ENCODE assay signal across 20 mouse cellular contexts in the genomic region with DNA sequence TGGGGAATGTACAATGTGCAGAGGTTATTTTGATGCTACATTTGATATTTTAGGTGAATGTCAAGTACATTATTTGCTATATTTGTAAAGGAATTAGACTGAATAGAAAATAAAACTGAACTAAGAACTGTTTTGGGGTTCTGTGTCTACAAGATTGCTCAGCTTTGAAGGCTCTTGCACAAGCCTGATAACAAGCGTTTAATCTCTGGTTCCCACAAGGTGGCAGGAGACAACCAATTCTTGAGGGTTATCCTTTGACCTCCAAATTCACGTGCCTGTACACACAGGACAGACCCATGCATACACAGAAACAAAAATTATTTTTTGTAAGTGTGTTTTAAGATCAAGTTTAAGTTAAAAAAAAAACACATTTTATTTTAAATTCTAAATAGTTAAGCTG. TPM values are rescaled to one million over a fixed set of nuclear protein-coding genes. Genes with fewer than 3 reads are reported as not detected.
DNase-seq lines count a peak whose midpoint lies in the region; ATAC-seq and TF ChIP-seq lines count a peak whose summit lies in the region.
"Had no signal": no experiment of that assay in that cellular context is flagged by ENCODE, and none has a peak within 500 bp of the region (broad histone marks: within the 10 kb centered on the region; RNA-seq: fewer than 3 reads in every experiment).

No protein-coding gene starts in this region.

- H3K27me3 ChIP-seq in intestine, postnatal 0 days (replicated peaks; ENCODE audit: control insufficient read depth, insufficient read depth, low read length) = no peaks in the 10 kb centered on the region
- no peaks in the 10 kb centered on the region for H3K27me3 ChIP-seq in intestine, embryonic 15.5 days (replicated peaks)
- H3K27me3 ChIP-seq in liver, embryonic 16.5 days (ENCODE audit: control insufficient read depth, insufficient read depth, low read depth, low read length) = no peaks in the 10 kb centered on the region
- no peaks in the 10 kb centered on the region for H3K27me3 ChIP-seq in limb, embryonic 10.5 days (ENCODE audit: low read depth, poor library complexity, severe bottlenecking)
- H3K27me3 ChIP-seq: neural tube, embryonic 12.5 days; stomach, embryonic 15.5 days had no signal

- H3K4me2 ChIP-seq in intestine, postnatal 0 days (replicated peaks; ENCODE audit: low read depth) = no peak overlapping the region
- no peak overlapping the region for H3K4me2 ChIP-seq in intestine, embryonic 15.5 days (replicated peaks)
- H3K4me2 ChIP-seq in liver, embryonic 16.5 days (ENCODE audit: low read depth, low read length) = no peak overlapping the region
- H3K4me2 ChIP-seq: neural tube, embryonic 12.5 days; stomach, embryonic 15.5 days had no signal

- 39% methylated on average over 2 of the region's 2 CpGs for WGBS in intestine, postnatal 0 days
- 64% methylated on average over 2 of the region's 2 CpGs for WGBS in intestine, embryonic 15.5 days
- WGBS in liver, embryonic 16.5 days (ENCODE audit: insufficient replicate concordance) = 9% methylated on average over 2 of the region's 2 CpGs
- 78% methylated on average over 2 of the region's 2 CpGs for WGBS in limb, embryonic 10.5 days

- H3K27ac ChIP-seq in intestine, postnatal 0 days (ENCODE audit: low read depth, low read length) = no peak overlapping the region
- H3K27ac ChIP-seq in intestine, embryonic 15.5 days = no peak overlapping the region
- no peak overlapping the region for H3K27ac ChIP-seq in liver, embryonic 16.5 days (ENCODE audit: low read length)
- H3K27ac ChIP-seq in limb, embryonic 10.5 days = no peak overlapping the region
- H3K27ac ChIP-seq: embryonic facial prominence, embryonic 10.5 days; neural tube, embryonic 12.5 days; stomach, embryonic 15.5 days had no signal

- H3K9me3 ChIP-seq in intestine, postnatal 0 days (ENCODE audit: control insufficient read depth) = no peaks in the 10 kb centered on the region
- no peaks in the 10 kb centered on the region for H3K9me3 ChIP-seq in intestine, embryonic 15.5 days
- no peaks in the 10 kb centered on the region for H3K9me3 ChIP-seq in liver, embryonic 16.5 days (replicated peaks; ENCODE audit: control insufficient read depth, low read length)
- H3K9me3 ChIP-seq in limb, embryonic 10.5 days (replicated peaks) = no peaks in the 10 kb centered on the region
- H3K9me3 ChIP-seq: embryonic facial prominence, embryonic 10.5 days; neural tube, embryonic 12.5 days; stomach, embryonic 15.5 days had no signal

- peak; percentile 34 for DNase-seq in 416B (ENCODE audit: low read depth)
- DNase-seq in c-Kit-positive CD71-positive TER-119-positive erythroid progenitor cells, embryonic 14.5 days (ENCODE audit: low spot score) = peak; percentile 62
- DNase-seq in limb, embryonic 10.5 days (ENCODE audit: low spot score) = no peak
- DNase-seq in yolk sac, embryonic 10.5 days (ENCODE audit: low spot score) = no peak
- DNase-seq: cerebellum, postnatal 25 days; kidney, adult 9 months; left cerebral cortex, postnatal 4 days; lung, adult 2 months; right cerebral cortex, postnatal 14 days; thymus, postnatal 14 days had no signal

- peaks cover 55% of the 10 kb centered on the region for H3K36me3 ChIP-seq in intestine, postnatal 0 days (ENCODE audit: control insufficient read depth, insufficient read depth)
- H3K36me3 ChIP-seq in intestine, embryonic 15.5 days = peaks cover 15% of the 10 kb centered on the region
- H3K36me3 ChIP-seq in liver, embryonic 16.5 days (ENCODE audit: control insufficient read depth, insufficient read depth) = peaks cover 34% of the 10 kb centered on the region
- H3K36me3 ChIP-seq in limb, embryonic 10.5 days = peaks cover 95% of the 10 kb centered on the region

- no peak overlapping the region for H3K9ac ChIP-seq in intestine, postnatal 0 days (ENCODE audit: low read depth, low read length)
- no peak overlapping the region for H3K9ac ChIP-seq in intestine, embryonic 15.5 days
- H3K9ac ChIP-seq in liver, embryonic 16.5 days (ENCODE audit: low read depth, low read length) = no peak overlapping the region
- H3K9ac ChIP-seq: neural tube, embryonic 12.5 days; stomach, embryonic 15.5 days had no signal

- no peak for ATAC-seq in intestine, postnatal 0 days
- no peak for ATAC-seq in intestine, embryonic 15.5 days
- ATAC-seq in liver, embryonic 16.5 days (ENCODE audit: low read depth) = peak; percentile 74
- ATAC-seq: forebrain, embryonic 16.5 days had no signal

- peak; percentile 29; the same call in 1 of the 2 replicates for TF ChIP-seq CTCF in intestine, postnatal 0 days (IDR thresholded peaks at IDR 0.05; ENCODE audit: low read depth)

- H3K4me1 ChIP-seq in intestine, postnatal 0 days (replicated peaks; ENCODE audit: control insufficient read depth, insufficient read depth, low read length) = no peaks in the 10 kb centered on the region
- H3K4me1 ChIP-seq in intestine, embryonic 15.5 days (replicated peaks) = no peaks in the 10 kb centered on the region
- H3K4me1 ChIP-seq in liver, embryonic 16.5 days (ENCODE audit: control insufficient read depth, low read depth, low read length) = no peaks in the 10 kb centered on the region
- H3K4me1 ChIP-seq in limb, embryonic 10.5 days = no peaks in the 10 kb centered on the region
- H3K4me1 ChIP-seq: embryonic facial prominence, embryonic 10.5 days; neural tube, embryonic 12.5 days; stomach, embryonic 15.5 days had no signal

- no peak overlapping the region for H3K4me3 ChIP-seq in intestine, postnatal 0 days (ENCODE audit: low read depth, low read length)
- no peak overlapping the region for H3K4me3 ChIP-seq in intestine, embryonic 15.5 days (replicated peaks)
- no peak overlapping the region for H3K4me3 ChIP-seq in liver, embryonic 16.5 days (ENCODE audit: low read depth, low read length)
- no peak overlapping the region for H3K4me3 ChIP-seq in limb, embryonic 10.5 days
- H3K4me3 ChIP-seq: embryonic facial prominence, embryonic 10.5 days; erythroblast, embryonic 14.5 days; neural tube, embryonic 12.5 days; stomach, embryonic 15.5 days had no signal

RNA-seq across cellular contexts. Expression of gene Rnf20, which starts 8.1 kb away (rescaled TPM):
- 15.6 and 16.4 TPM in 2 replicates for polyA plus RNA-seq in intestine, postnatal 0 days (2015; fragmentation: Nextera tagmentation; extraction: Ambion mirVana)
- polyA plus RNA-seq in intestine, embryonic 15.5 days (2015; fragmentation: Nextera tagmentation; extraction: Ambion mirVana) = 28.8 and 32.2 TPM in 2 replicates
- polyA plus RNA-seq in liver, embryonic 16.5 days (2015; fragmentation: Nextera tagmentation; extraction: Ambion mirVana) = 13.6 and 13.7 TPM in 2 replicates
- polyA plus RNA-seq in limb, embryonic 10.5 days (2016; fragmentation: Nextera tagmentation; extraction: Ambion mirVana) = 44.9 and 50.5 TPM in 2 replicates

RNA-seq across cellular contexts. Expression of gene Ppp3r2, which starts 41.9 kb away (rescaled TPM):
- polyA plus RNA-seq in intestine, postnatal 0 days (2015; fragmentation: Nextera tagmentation; extraction: Ambion mirVana) = not detected in 2 replicates
- polyA plus RNA-seq in intestine, embryonic 15.5 days (2015; fragmentation: Nextera tagmentation; extraction: Ambion mirVana) = 0.04 and 0.09 TPM in 2 replicates
- not detected in 2 replicates for polyA plus RNA-seq in liver, embryonic 16.5 days (2015; fragmentation: Nextera tagmentation; extraction: Ambion mirVana)
- polyA plus RNA-seq in limb, embryonic 10.5 days (2016; fragmentation: Nextera tagmentation; extraction: Ambion mirVana) = 0.05 TPM in 1 of 2 replicates, not detected in the other
- polyA plus RNA-seq: embryonic facial prominence, embryonic 10.5 days; erythroblast, embryonic 14.5 days; heart, embryonic 14.5 days; lung, adult 2 months; spleen, adult 2 months had no signal

RNA-seq across cellular contexts. Expression of gene Tmem246, which starts 42.2 kb away (rescaled TPM):
- polyA plus RNA-seq in intestine, postnatal 0 days (2015; fragmentation: Nextera tagmentation; extraction: Ambion mirVana) = 22.6 and 23.6 TPM in 2 replicates
- 21.2 and 22.2 TPM in 2 replicates for polyA plus RNA-seq in intestine, embryonic 15.5 days (2015; fragmentation: Nextera tagmentation; extraction: Ambion mirVana)
- polyA plus RNA-seq in liver, embryonic 16.5 days (2015; fragmentation: Nextera tagmentation; extraction: Ambion mirVana) = 5.6 and 6.1 TPM in 2 replicates
- polyA plus RNA-seq in limb, embryonic 10.5 days (2016; fragmentation: Nextera tagmentation; extraction: Ambion mirVana) = 7.2 and 10.9 TPM in 2 replicates

Comparison
In these comparisons a context has a peak if more than half of its experiments do, and no peak if none do; other contexts are left out.
1. DNase-seq: peak in 416B (single experiment) and c-Kit-positive CD71-positive TER-119-positive erythroid progenitor cells, embryonic 14.5 days (single experiment); none in limb, embryonic 10.5 days (single experiment) and yolk sac, embryonic 10.5 days (single experiment).